Mouse (Mus musculus) lung, postnatal 0 days (tissue): Measurements from ENCODE around the gene Uimc1.

Experiments used
- CTCF ChIP-seq: IDR thresholded peaks from 2 replicates; pipeline ENCODE4 v1.5.1; 2016; ENCODE audit warnings: antibody characterized with exemption, mild to moderate bottlenecking
- EP300 ChIP-seq: IDR thresholded peaks from 2 replicates; pipeline ENCODE4 v1.6.1; 2016; ENCODE audit warnings: antibody characterized with exemption, mild to moderate bottlenecking, control low read depth

- TF ChIP-seq CTCF: no peak
- TF ChIP-seq EP300: no peak
Measured at GRCm38 (mm10) chr13:54980957-54981356, 119.1 kb downstream of the Uimc1 start.
